Mouse (Mus musculus): Measurements from ENCODE around the gene Sdhb. TPM values are rescaled to one million over a fixed set of nuclear protein-coding genes. Genes with fewer than 3 reads are reported as not detected.

Gene Sdhb
- total RNA-seq, 2 experiments from 2014 or later: 271 to 305 TPM

GRCm38 (mm10) chr4:141010941-141011429, 50.0 kb downstream of the Sdhb start:
- no peak for DNase-seq (ENCODE audit: low spot score in 2 of 2)

- no peak for DNase-seq (ENCODE audit: low spot score in 2 of 2)
These were observed 50.7 kb downstream of the Sdhb start for GRCm38 (mm10) chr4:141011556-141012328.

- DNase-seq (ENCODE audit: low spot score in 2 of 2): no peak
These were observed 51.6 kb downstream of the Sdhb start for GRCm38 (mm10) chr4:141012558-141012957.

- DNase-seq (ENCODE audit: low spot score in 2 of 2): no peak
These were observed 53.1 kb downstream of the Sdhb start for GRCm38 (mm10) chr4:141014114-141014513.

DNA sequence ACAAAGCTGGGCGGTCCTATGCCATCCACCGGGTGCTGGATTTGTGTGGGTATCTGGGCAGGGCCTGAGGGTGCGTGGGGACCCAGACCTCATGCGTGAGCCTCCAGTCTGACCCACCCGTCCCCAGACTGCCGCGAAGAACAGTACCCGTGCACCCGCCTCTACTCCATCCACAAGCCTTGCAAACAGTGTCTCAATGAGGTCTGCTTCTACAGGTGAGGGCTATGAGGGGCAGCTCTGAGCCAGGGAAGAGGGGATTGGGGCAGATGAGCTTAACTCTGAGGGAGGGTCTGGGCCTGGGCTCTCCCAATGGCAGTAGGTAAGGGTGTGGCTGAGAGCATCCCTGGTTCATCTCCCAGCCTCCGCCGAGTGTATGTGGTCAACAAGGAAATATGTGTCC, 53.9 kb downstream of the Sdhb start:
- DNase-seq (ENCODE audit: low spot score in 2 of 2): no peak

DNA sequence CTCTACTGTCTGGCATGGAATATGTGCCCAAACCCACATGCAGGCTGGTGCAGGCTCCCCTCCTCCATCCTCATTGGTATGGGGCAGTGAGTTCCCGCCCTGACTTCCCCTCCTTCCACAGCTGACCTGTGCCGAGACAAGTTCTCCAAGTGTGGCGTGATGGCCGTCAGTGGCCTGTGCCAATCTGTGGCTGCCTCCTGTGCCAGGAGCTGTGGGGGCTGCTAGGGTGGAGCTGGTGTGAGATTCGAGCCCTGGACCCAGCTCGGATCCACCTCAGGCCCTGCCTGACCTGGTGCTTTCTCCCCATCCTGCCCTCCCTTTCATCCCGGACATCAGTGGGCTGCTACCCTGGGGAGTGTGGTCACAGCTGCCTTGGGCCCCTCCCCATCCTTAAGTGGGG, 54.4 kb downstream of the Sdhb start:
- no peak for DNase-seq (ENCODE audit: low spot score in 2 of 2)

DNA sequence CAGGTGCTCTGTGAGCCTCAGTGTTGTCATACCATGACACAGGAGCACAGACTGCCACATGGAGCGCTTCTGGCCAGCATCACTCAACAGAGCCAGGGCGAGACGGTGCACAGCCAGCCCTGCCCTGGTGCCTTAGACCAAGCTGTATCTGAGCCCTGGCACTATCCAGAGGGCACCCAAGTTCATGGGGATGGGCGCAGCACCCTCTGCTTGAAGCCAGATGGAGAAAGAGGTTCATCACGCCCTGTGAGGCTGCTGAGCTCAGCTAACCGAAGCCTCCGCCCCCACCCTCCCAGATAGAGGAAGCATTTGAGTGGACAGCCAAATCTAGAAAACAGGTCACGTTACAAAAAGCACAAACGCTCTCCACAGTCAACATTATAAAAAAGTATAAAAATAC, 55.3 kb downstream of the Sdhb start:
- DNase-seq (ENCODE audit: low spot score in 2 of 2): no peak

- no peak for DNase-seq (ENCODE audit: low spot score in 2 of 2)
These were observed 56.8 kb downstream of the Sdhb start for GRCm38 (mm10) chr4:141017657-141018436.

DNA sequence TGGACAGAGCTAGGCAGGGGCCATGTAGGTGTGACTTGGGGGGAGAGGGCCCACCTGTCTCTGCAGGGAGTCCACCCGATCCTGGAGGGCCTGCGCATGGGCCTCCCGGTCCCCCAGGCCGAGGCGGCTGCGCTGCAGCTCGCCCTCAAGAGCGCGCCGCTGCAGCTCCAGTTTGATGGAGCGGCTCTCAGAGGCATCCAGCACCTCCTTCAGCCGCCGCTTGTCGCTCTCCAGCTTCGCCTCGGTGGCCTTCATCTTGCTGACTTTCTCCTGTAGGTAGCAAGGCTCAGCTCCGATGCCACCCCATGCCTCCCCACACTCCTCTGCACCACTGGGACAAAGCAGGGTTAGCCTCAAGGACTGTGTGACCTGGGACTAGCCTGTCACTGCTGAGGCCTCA, 59.2 kb downstream of the Sdhb start:
- DNase-seq (ENCODE audit: low spot score in 2 of 2): no peak

- peak in 1 of 2 experiments; percentile 40 for DNase-seq (ENCODE audit: low spot score in 2 of 2)
These were observed 60.0 kb downstream of the Sdhb start for GRCm38 (mm10) chr4:141020811-141021613.

GRCm38 (mm10) chr4:141021614-141021929, 60.6 kb downstream of the Sdhb start:
- no peak for DNase-seq (ENCODE audit: low spot score in 2 of 2)

DNA sequence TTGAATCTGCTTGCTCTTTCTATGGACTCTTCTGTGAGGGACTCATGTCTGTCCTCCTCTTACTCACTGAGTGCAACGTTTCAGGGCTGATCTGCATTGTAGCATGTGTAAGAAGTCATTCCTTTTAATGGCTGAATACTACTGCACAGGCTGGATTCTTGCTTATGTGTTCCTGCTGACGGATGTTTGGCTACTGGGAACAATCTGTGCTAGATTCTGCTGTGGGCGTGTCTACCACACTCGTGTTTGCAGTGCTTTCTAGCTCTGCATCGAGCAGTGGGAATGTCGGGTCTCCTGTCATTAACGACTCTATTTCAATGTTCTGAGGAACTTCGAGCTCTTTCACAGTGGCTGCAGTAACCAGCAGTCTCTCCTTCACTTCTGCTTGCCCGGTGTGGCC, 63.0 kb downstream of the Sdhb start:
- DNase-seq (ENCODE audit: low spot score in 2 of 2): no peak

DNA sequence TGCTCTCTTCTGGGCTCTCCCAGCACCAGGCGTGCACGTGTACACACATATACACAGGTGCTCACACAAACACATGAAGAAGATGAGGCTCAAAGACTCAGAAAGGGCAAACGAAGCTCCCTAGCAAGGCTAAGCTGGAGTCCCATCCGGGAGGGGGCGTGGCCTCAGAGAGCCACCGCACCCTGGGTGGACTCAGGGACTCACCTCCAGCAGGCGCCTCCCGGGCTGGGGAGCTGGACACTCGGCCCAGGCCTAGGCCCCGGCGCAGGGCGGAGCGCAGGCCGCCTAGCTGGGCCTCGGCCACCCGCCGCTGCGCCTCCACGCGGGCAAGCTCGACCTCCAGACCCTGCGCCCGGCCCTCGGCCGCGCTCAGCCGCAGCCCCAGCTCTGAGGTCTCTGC, 64.0 kb downstream of the Sdhb start:
- DNase-seq (ENCODE audit: low spot score in 2 of 2): no peak

Other genes starting within 250 kb of the Sdhb start
- under 1 TPM in 1 of 2 experiments, not detected in 1; 0.73 TPM for gene Padi6, start 218.6 kb upstream of the Sdhb start, total RNA-seq (2021)
- gene Padi4, start 187.0 kb upstream of the Sdhb start, total RNA-seq (2021): 1 to 10 TPM; 1.4 to 2.7 TPM
- gene Padi3, start 150.6 kb upstream of the Sdhb start, total RNA-seq (2021): not detected
- gene Padi1, start 115.4 kb upstream of the Sdhb start, total RNA-seq (2021): not detected
- gene Padi2, start 54.9 kb upstream of the Sdhb start, total RNA-seq (2021): 1 to 10 TPM; 6.7 to 9.5 TPM
- 10 to 100 TPM; 58.8 to 63.5 TPM for gene Atp13a2, start 25.7 kb downstream of the Sdhb start, total RNA-seq (2021)
- 100 to 1,000 TPM in 1 of 2 experiments, 10 to 100 TPM in 1; 98.0 to 106 TPM for gene Mfap2, start 49.2 kb downstream of the Sdhb start, total RNA-seq (2021)
- 10 to 100 TPM; 16.3 to 24.0 TPM for gene Crocc, start 99.3 kb downstream of the Sdhb start, total RNA-seq (2021)
- 10 to 100 TPM; 66.0 to 69.1 TPM for gene Necap2, start 117.2 kb downstream of the Sdhb start, total RNA-seq (2021)
- under 1 TPM; 0.68 to 0.81 TPM for gene Spata21, start 127.1 kb downstream of the Sdhb start, total RNA-seq (2021)
- 100 to 1,000 TPM; 115 to 132 TPM for gene Szrd1, start 178.6 kb downstream of the Sdhb start, total RNA-seq (2021)
- gene Fbxo42, start 186.7 kb downstream of the Sdhb start, total RNA-seq (2021): 10 to 100 TPM; 25.3 to 25.9 TPM